Mouse (Mus musculus): ENCODE results near the gene Arhgap32.

Arhgap32 gene

GRCm38 (mm10) chr9:32250486-32250885, 134.6 kb downstream of the Arhgap32 start:
- no peak for DNase-seq (ENCODE audit: low read depth, low spot score)

GRCm38 (mm10) chr9:32253721-32254120, 137.8 kb downstream of the Arhgap32 start:
- peak; percentile 55 for DNase-seq (ENCODE audit: low read depth, low spot score)

- DNase-seq (ENCODE audit: low read depth, low spot score): no peak
Measured at GRCm38 (mm10) chr9:32257365-32257764, 141.4 kb downstream of the Arhgap32 start.

GRCm38 (mm10) chr9:32257882-32258281, 141.9 kb downstream of the Arhgap32 start:
- no peak for DNase-seq (ENCODE audit: low read depth, low spot score)

- peak; percentile 82 for DNase-seq (ENCODE audit: low read depth, low spot score)
Measured at GRCm38 (mm10) chr9:32271896-32272444, 156.0 kb downstream of the Arhgap32 start.

GRCm38 (mm10) chr9:32278052-32278451, 162.1 kb downstream of the Arhgap32 start:
- no peak for DNase-seq (ENCODE audit: low read depth, low spot score)

- DNase-seq (ENCODE audit: low read depth, low spot score): no peak
Measured at GRCm38 (mm10) chr9:32279789-32280188, 163.9 kb downstream of the Arhgap32 start.

- DNase-seq (ENCODE audit: low read depth, low spot score): no peak
Measured at GRCm38 (mm10) chr9:32280456-32280855, 164.5 kb downstream of the Arhgap32 start.

GRCm38 (mm10) chr9:32283591-32283990, 167.7 kb downstream of the Arhgap32 start:
- no peak for DNase-seq (ENCODE audit: low read depth, low spot score)

GRCm38 (mm10) chr9:32291618-32292017, 175.7 kb downstream of the Arhgap32 start:
- DNase-seq (ENCODE audit: low read depth, low spot score): no peak

- peak; percentile 30 for DNase-seq (ENCODE audit: low read depth, low spot score)
Measured at GRCm38 (mm10) chr9:32292686-32293085, 176.8 kb downstream of the Arhgap32 start.

- no peak for DNase-seq (ENCODE audit: low read depth, low spot score)
Measured at GRCm38 (mm10) chr9:32295061-32295800, 179.3 kb downstream of the Arhgap32 start.

- no peak for DNase-seq (ENCODE audit: low read depth, low spot score)
Measured at GRCm38 (mm10) chr9:32302501-32303150, 186.7 kb downstream of the Arhgap32 start.

- DNase-seq (ENCODE audit: low read depth, low spot score): no peak
Measured at GRCm38 (mm10) chr9:32311786-32312185, 195.8 kb downstream of the Arhgap32 start.

GRCm38 (mm10) chr9:32312208-32312607, 196.3 kb downstream of the Arhgap32 start:
- no peak for DNase-seq (ENCODE audit: low read depth, low spot score)

GRCm38 (mm10) chr9:32314071-32314470, 198.1 kb downstream of the Arhgap32 start:
- no peak for DNase-seq (ENCODE audit: low read depth, low spot score)

GRCm38 (mm10) chr9:32315999-32316398, 200.1 kb downstream of the Arhgap32 start:
- DNase-seq (ENCODE audit: low read depth, low spot score): no peak
